Mouse (Mus musculus) urinary bladder, postnatal 10 days (tissue): Measurements from ENCODE around the gene B3gnt3.
A peak's percentile ranks its signal among the peaks of the same experiment; 100 is the strongest.
"Not testable (repeated sequence)": the region's sequence is repeated elsewhere in the genome, so short reads cannot be mapped to it uniquely, and the experiment has no call there.

Experiments
- DNase-seq: peaks from one replicate; pipeline ENCODE4 v3.0.0; 2022; ENCODE audit warnings: low spot score

The B3gnt3 gene

GRCm38 (mm10) chr8:71711574-71711973 lies 10.0 kb upstream of the B3gnt3 start:
- DNase-seq = no peak

DNA sequence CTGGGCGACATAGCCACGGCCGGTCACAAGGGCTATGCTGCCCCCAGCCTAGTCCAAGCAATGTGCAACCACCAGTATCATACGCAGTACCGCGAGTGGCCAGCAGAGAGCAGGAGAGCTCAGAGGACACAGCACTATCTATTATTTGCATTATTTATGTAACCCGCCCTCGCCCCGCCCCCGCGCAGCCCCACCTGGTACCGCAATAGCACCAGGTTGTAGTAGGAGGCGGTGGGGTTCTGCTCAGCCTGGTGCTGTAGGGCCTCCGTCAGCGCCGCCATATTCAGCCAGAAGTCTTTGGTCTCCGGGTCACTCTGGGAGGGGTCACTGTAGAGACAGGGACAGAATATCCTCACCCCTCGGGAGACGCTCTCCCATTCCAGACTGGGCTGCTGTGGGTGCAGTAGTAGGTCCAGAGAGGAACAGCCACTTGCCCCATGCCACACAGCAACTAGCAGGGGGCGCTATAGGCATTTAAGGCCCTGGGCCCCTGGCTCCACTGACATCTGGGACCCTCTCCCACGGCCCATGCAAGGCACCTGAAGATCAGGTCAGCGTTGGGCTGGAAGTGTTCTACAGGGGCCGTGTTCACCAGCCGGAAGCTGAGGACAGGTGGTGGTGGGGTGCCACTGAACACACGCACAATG lies 8.3 kb upstream of the B3gnt3 start:
- peak; percentile 50 for DNase-seq

DNA sequence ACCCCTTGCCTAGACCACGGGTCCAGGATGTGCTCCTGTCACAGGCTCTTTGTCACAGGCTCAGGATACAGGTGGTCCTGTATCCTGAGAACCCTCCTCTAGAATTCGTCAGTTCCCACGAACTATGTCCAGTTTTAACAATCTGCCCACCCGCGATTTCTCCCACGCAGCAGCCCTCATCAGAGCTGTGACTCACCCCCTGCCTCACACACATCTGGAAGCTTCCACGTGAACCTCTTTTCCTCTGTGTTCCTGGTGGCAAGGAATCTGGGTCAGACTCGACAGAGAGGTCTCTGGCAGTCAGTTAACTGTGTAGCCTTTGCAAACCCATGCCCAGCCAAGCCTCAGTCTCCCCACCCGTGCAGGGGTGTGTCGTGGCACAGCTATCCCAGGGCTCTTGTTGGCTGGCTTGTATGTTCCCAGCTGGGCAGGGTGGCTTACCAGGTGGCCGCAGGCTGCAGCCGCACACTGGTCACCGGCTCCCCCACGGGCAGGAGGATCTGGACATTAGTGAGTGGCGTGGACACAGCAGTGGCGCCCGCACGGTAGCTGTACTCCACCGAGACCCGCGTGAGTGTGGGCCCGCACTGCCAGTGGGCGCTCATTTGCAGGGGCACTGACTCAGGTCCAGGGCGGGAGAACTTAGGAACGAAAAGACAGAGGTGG lies 7.7 kb upstream of the B3gnt3 start:
- no peak for DNase-seq

GRCm38 (mm10) chr8:71707874-71708273 lies 6.3 kb upstream of the B3gnt3 start:
- DNase-seq = no peak

DNA sequence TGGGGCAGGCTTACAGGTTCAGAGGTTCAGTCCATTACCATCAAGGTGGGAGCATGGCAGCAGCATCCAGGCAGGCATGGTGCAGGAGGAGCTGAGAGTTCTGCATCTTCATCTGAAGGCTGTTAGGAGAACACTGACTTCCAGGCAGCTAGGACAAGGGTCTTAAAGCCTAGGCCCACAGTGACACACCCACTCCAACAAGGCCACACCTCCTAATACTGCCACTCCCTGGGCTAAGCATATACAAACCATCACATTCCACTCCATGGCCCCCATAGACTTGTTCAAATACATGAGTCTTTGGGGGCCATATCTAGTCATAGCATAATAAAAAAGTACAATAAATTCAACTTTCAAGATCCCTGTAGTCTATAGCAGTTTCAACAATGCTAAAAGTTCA lies 1.8 kb upstream of the B3gnt3 start:
- DNase-seq = not testable (repeated sequence)

GRCm38 (mm10) chr8:71702923-71703322 lies 1.3 kb upstream of the B3gnt3 start:
- DNase-seq = no peak

GRCm38 (mm10) chr8:71702087-71702432 lies 471 bp upstream of the B3gnt3 start:
- no peak for DNase-seq

DNA sequence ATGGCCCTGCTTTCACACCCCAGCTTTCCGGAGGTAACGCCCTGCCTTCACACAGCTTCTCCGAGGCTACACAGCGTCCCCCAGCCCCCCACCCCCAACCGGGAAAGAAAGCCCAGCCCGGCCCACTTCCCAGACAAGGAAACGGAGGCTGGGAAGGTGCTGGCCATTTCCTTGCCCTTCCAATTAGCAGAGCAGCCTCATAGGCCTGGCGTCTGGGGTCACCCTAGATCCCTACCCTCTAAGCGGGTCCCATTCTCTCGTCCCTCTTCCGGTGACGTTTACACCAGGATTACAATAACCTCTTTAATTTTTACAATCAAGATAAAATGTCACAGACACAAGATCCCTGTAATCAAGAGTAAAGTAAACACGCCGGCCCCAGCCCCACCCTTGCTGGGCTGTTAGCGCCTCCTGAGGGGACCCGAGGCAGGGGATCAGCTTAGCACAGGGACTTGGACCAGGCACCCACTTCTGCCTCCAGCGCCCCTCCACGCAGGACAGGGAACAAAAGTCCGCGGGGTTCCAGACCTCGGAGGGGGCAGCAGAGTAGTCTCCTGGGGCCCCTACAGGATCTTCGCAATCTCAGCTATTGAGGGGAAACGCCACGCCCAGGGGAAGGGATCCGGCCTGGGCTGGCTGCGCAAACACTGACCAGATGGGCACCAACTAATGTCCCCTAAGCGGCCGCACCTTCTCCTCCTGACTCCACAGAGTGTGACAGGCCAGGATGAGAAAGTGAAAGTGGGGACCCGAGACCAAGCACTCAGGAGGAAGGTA lies 908 bp downstream of the B3gnt3 start:
- DNase-seq = no peak

DNA sequence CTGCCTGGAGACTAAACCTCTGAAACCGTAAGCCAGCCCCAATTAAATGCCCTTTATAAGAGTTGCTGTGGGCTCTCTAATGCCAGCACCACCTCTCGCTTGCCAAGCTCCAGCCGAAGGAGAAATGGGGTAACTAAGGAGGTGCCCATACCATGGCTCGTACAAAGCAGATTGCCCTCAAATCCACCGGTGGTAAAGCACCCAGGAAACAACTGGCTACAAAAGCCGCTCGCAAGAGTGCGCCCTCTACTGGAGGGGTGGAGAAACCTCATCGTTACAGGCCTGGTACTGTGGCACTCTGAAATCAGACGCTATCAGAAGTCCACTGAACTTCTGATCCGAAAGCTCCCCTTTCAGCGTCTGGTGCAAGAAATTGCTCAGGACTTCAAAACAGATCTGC lies 6.1 kb downstream of the B3gnt3 start:
- DNase-seq = not testable (repeated sequence)

DNA sequence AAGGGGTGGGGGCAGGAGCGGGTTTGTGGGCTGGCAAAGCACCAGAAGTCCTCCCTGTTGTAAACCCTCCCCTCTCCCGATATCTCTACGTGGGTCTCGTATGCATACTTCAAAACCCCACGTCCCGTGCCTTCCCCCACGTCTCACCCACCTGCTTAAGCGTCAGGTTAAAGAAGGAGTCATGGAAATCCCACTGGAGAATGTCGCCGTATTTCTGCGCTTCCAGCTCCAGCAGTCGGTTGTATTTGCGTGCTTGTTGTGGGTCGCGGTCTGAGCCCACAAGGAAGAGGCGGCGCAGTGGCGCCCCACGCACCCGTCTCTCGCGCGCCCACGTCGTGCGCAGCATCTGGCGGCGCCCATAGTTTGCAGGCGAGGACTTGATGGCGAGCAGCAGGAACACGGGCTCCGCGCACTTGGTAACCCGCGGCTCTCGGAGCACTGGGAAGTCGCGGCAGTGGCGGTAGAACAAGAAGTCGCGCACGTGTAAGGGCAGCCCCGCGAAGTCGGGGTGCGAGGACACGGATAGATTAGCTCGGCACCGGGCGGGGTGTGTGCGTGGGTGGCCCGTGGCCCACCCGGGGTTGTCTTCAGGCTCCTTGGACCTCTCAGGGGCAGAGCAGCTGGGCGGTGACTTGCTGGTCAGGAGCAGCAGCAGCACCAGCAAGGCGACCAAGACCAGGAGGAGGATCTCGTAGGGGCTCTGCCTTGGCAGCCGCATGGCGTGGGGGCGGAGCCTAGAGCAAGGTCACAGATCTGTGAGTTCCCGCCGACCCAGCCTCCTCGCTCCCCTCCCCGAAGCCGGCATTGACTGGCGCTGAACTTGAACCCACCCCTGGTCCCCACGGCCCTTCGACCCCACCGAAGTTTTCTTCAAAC lies 8.2 kb downstream of the B3gnt3 start:
- no peak for DNase-seq

DNA sequence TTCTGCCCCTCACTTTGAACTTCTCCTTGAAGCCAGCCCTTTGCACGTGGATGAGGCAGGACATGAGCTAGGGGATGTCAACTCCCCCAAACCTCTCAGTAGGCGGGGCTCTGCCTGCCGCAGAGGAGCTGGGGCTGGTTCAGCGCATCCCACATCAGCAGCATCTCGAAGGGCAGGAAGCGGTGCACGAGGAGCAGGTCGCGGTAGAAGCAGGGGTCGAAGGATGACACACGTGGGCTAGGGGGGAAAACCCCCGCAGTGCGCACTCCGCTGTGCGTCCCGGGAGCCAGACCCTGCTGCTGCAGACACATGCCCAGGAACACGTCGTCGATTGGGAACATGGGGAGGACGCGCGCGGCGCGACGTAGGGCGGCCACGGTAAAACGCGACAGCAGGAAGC lies 9.1 kb downstream of the B3gnt3 start:
- DNase-seq = no peak

DNA sequence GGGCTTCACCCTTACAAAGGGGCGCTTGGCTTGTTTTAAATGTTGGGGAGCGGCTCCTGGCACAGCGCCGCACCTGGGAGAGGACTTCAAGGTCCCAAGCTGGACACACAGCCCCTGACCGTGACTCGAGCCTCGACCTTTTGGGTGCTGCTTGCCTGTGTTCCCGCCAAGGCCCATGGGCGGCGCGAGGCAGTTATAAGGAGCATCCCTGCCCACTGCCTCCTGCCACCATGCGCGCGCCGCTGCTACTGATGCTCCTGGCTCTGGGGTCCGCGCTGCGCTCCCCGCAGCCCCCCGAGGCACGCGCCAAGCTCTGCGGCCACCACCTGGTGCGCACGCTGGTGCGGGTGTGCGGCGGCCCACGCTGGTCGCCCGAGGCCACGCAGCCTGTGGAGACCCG lies 12.6 kb downstream of the B3gnt3 start, which contains the start of gene Insl3:
Gene Insl3, plus strand, starts transcription at position 187 of the 400 bp plus-strand sequence.
- no peak for DNase-seq

GRCm38 (mm10) chr8:71687616-71688015 lies 14.0 kb downstream of the B3gnt3 start:
- DNase-seq = no peak

- DNase-seq = no peak
Observed at GRCm38 (mm10) chr8:71686143-71686734, 15.3 kb downstream of the B3gnt3 start.

DNA sequence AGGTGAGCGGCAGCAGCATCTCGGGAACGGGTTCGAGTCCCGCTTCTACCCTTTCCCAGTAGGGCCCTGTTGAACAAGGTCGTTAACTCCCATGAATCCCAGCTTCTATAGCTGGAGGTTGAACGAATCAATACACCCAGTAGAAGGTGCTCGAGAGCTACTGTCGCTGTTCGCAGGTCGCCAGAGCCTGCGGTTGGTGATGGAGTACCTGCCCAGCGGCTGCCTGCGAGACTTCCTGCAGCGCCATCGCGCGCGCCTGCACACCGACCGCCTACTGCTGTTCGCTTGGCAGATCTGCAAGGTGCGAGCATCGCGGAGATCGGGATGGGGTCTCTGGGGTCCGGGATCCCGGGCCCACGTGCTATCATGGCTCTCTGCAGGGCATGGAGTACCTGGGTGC lies 16.0 kb downstream of the B3gnt3 start:
- no peak for DNase-seq

DNA sequence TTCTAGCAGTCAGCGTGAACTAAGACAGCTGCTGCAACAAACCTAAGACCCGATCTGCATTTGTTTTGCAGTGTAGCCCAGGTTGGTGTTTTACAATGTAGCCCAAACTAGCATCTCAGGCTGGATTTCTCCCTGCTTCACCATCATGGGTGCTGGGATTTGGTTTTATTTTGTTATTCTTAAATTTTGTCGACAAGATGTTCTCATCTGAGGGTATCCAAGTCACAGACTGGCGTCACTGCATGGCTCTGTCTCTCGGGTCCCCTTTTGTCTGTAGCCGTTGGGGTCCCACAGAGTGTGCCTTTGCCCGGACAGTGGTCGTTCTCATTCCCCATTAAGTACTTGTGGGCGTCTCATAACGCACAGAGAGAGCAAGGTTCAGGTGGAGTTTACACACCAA lies 16.9 kb downstream of the B3gnt3 start:
- DNase-seq = no peak

- no peak for DNase-seq
Observed at GRCm38 (mm10) chr8:71682832-71683231, 18.8 kb downstream of the B3gnt3 start.

DNA sequence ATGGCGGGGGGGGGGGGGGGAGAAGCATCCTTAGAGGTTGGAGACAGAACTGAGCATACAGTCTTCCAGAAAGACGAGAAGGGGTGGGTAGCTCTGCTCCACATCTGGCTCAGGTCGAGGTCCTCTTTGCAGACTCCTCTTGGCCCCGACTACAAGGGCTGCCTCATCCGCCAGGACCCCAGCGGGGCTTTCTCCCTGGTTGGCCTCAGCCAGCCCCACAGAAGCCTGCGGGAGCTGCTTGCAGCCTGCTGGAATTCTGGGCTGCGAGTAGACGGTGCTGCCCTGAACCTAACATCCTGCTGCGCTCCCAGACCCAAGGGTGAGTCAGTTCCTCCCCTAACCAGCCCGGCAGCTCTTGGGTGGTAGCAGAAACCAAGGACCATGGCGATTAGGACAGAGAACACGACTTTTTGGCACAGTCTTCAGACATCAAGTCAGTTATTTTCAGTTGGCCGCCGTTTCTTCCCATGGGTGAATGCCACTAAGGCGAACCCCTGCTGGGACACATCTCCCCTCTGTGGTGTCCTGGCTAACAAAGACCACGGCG lies 20.1 kb downstream of the B3gnt3 start:
- no peak for DNase-seq

GRCm38 (mm10) chr8:71680471-71680870 lies 21.1 kb downstream of the B3gnt3 start:
- no peak for DNase-seq

GRCm38 (mm10) chr8:71679550-71680168 lies 21.9 kb downstream of the B3gnt3 start:
- no peak for DNase-seq

- no peak for DNase-seq
Observed at GRCm38 (mm10) chr8:71679116-71679515, 22.5 kb downstream of the B3gnt3 start.
